Mouse (Mus musculus) testis, adult 10 weeks (tissue): Measurements from ENCODE around the gene Hist1h4i. TPM values are rescaled to one million over a fixed set of nuclear protein-coding genes. Genes with fewer than 3 reads are reported as not detected.

Experiments
- polyA plus RNA-seq: library from polyadenylated mRNA; stranded (reverse); fragments of 350-450 nt; fragmentation: Illumina TruSeq; extraction: RNeasy Lipid Tissue Mini Kit (QIAGEN cat#74804); gene quantifications from one replicate; pipeline ENCODE4 v1.2.3, GENCODE M21; 2014; ENCODE audit warnings: low read depth, low replicate concordance

Gene Hist1h4i
- 0.99 TPM for polyA plus RNA-seq

GRCm38 (mm10) chr13:22041142-22041536, at the start of gene Hist1h4i:
Gene Hist1h4i (minus strand): TSS chr13:22041362.

GRCm38 (mm10) chr13:22084140-22084539, 43.0 kb upstream of the Hist1h4i start, which contains the start of gene Vmn1r188:
Gene Vmn1r188 (plus strand): TSS chr13:22084440.

GRCm38 (mm10) chr13:22042568-22043502, 1.7 kb upstream of the Hist1h4i start, which contains the start of the genes Hist1h2ag and Hist1h2bj:
Gene Hist1h2ag (minus strand): TSS chr13:22042944.
Gene Hist1h2bj (plus strand): TSS chr13:22043214.

GRCm38 (mm10) chr13:22035267-22036148, 5.7 kb downstream of the Hist1h4i start, which contains the start of the genes Hist1h2ah and Hist1h2bk:
Gene Hist1h2ah (minus strand): TSS chr13:22035568.
Gene Hist1h2bk (plus strand): TSS chr13:22035870.

GRCm38 (mm10) chr13:22009642-22010041, 31.5 kb downstream of the Hist1h4i start, which contains the start of gene Prss16:
Gene Prss16 (minus strand): TSS chr13:22009742.

Other genes with a start within 250 kb of the Hist1h4i start
- gene Hist1h2bq, start 231.2 kb downstream of the Hist1h4i start, polyA plus RNA-seq = not detected
- gene Hist1h2ao, start 230.9 kb downstream of the Hist1h4i start, polyA plus RNA-seq = not detected
- gene Hist1h4m, start 229.6 kb downstream of the Hist1h4i start, polyA plus RNA-seq = not detected
- gene Hist1h4n, start 209.2 kb downstream of the Hist1h4i start, polyA plus RNA-seq = not detected
- not detected for gene Hist1h2ap, start 207.9 kb downstream of the Hist1h4i start, polyA plus RNA-seq
- 0.48 TPM for gene Hist1h2br, start 207.6 kb downstream of the Hist1h4i start, polyA plus RNA-seq
- gene Zfp184, start 96.3 kb downstream of the Hist1h4i start, polyA plus RNA-seq = 25.6 TPM
- gene Pom121l2, start 60.2 kb downstream of the Hist1h4i start, polyA plus RNA-seq = 85.0 TPM
- 0.14 TPM for gene Prss16, start 31.6 kb downstream of the Hist1h4i start, polyA plus RNA-seq
- gene Hist1h2ah, start 5.8 kb downstream of the Hist1h4i start, polyA plus RNA-seq = not detected
- not detected for gene Hist1h2bk, start 5.5 kb downstream of the Hist1h4i start, polyA plus RNA-seq
- gene Hist1h2ag, start 1.6 kb upstream of the Hist1h4i start, polyA plus RNA-seq = not detected
- not detected for gene Hist1h2bj, start 1.9 kb upstream of the Hist1h4i start, polyA plus RNA-seq
- gene Vmn1r188, start 43.1 kb upstream of the Hist1h4i start, polyA plus RNA-seq = 0.03 TPM
- not detected for gene Vmn1r189, start 64.5 kb upstream of the Hist1h4i start, polyA plus RNA-seq
- gene Vmn1r191, start 142.6 kb upstream of the Hist1h4i start, polyA plus RNA-seq = not detected
- not detected for gene Vmn1r192, start 149.8 kb upstream of the Hist1h4i start, polyA plus RNA-seq
- gene Vmn1r193, start 181.8 kb upstream of the Hist1h4i start, polyA plus RNA-seq = not detected
- gene Vmn1r194, start 202.9 kb upstream of the Hist1h4i start, polyA plus RNA-seq = not detected
- gene Vmn1r195, start 229.2 kb upstream of the Hist1h4i start, polyA plus RNA-seq = not detected
- not detected for gene Vmn1r196, start 248.6 kb upstream of the Hist1h4i start, polyA plus RNA-seq